Mouse (Mus musculus) stomach, postnatal 0 days (tissue): ENCODE measurements around the gene Dmd. TPM values are rescaled to one million over a fixed set of nuclear protein-coding genes. Genes with fewer than 3 reads are reported as not detected.

Source experiments
- ATAC-seq: fragments of 200-750 bp; cut with Nextera tagmentation; 2 replicates; pipeline ENCODE4 v1.8.0; 2017; ENCODE audit not compliant: low FRiP score, low TSS enrichment
- DNase-seq: peaks from one replicate; pipeline ENCODE4 v3.0.0-alpha.2; 2016; ENCODE audit warnings: low spot score
- H3K27ac ChIP-seq: fragments of 300-500 bp; sonication (generic); replicated peaks from 2 replicates; pipeline ENCODE4 v1.5.1; 2014; ENCODE audit warnings: mild to moderate bottlenecking, control low read depth
- H3K27me3 ChIP-seq: fragments of 300-500 bp; sonication (generic); 2 replicates; pipeline ENCODE4 v1.6.1; 2014; ENCODE audit warnings: low read length; ENCODE audit not compliant: control insufficient read depth, insufficient read depth
- H3K36me3 ChIP-seq: fragments of 300-500 bp; sonication (generic); 2 replicates; pipeline ENCODE4 v1.6.1; 2014; ENCODE audit warnings: low read length, mixed read lengths; ENCODE audit not compliant: control insufficient read depth, insufficient read depth
- H3K4me1 ChIP-seq: fragments of 300-500 bp; sonication (generic); replicated peaks from 2 replicates; pipeline ENCODE4 v1.6.1; 2014; ENCODE audit warnings: antibody characterized with exemption; ENCODE audit not compliant: control insufficient read depth, insufficient read depth
- H3K4me2 ChIP-seq: fragments of 300-500 bp; sonication (generic); replicated peaks from 2 replicates; pipeline ENCODE4 v1.6.1; 2014; ENCODE audit warnings: low read depth, mild to moderate bottlenecking, control low read depth, moderate library complexity
- H3K4me3 ChIP-seq: fragments of 300-500 bp; sonication (generic); 2 replicates; pipeline ENCODE4 v1.5.1; 2014; ENCODE audit warnings: low read depth, low read length, control low read depth
- H3K9ac ChIP-seq: fragments of 300-500 bp; sonication (generic); 2 replicates; pipeline ENCODE4 v1.6.1; 2014; ENCODE audit warnings: mild to moderate bottlenecking, low read length, control low read depth, mixed read lengths
- H3K9me3 ChIP-seq: fragments of 300-500 bp; sonication (generic); 2 replicates; pipeline ENCODE4 v1.6.1; 2016; ENCODE audit warnings: low read length; ENCODE audit not compliant: control insufficient read depth
- CTCF ChIP-seq: IDR thresholded peaks from 2 replicates; pipeline ENCODE4 v1.5.1; 2016; ENCODE audit warnings: antibody characterized with exemption, low read depth, mild to moderate bottlenecking, moderate library complexity
- EP300 ChIP-seq: optimal IDR thresholded peaks from 2 replicates; pipeline ENCODE3; 2016; ENCODE audit warnings: antibody characterized with exemption
- WGBS: fragments of 180-500 bp; shearing (Covaris S2); extraction: QIAGEN DNeasy Blood & Tissue Kit; methylation state at CpG from one replicate; pipeline ENCODE4 v1.1.7; 2014; 5-methylcytosine and 5-hydroxymethylcytosine counted together
- polyA plus RNA-seq: library from polyadenylated mRNA; unstranded; fragments of >200 nt; fragmentation: Nextera tagmentation; extraction: Ambion mirVana; gene quantifications from 2 replicates; pipeline ENCODE4 v1.2.1, GENCODE M21; 2015

Dmd gene
- polyA plus RNA-seq, 1 experiment from 2014 or later, result 15.5 TPM

DNA sequence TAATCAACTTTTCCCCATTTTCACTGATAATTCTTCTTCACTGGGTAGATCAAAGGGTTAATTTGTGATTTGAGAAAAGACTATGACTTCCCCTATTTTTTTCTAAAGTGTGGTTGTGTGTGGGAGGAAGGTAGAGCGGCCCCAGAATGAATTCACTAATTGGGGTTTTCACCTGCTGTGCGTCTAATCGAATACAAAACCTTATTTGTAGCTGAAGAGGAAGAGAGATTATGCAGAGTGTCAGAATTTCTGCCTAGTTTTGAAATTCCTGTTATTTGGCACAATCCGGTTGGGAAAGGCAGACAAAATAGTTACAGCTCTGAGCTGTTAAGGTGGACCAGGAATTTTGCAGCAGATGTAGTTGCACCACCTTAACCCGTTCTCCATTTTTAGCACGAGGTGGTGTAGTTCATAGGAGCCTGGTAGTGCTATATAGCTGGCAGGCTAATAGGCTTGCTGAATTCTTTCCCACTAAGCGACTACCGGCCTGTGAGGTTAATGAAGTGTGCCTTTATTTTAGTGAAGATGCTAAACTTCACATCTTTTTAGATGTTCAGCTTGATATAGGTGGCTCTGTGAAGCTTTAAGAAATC lies 2092.9 kb downstream of the Dmd start:
- ATAC-seq, result no peak
- no peaks in the 10 kb centered on the region for H3K36me3 ChIP-seq
- no peak overlapping the region for H3K4me2 ChIP-seq
- no peak for TF ChIP-seq CTCF
- no peak for TF ChIP-seq EP300
- no peaks in the 10 kb centered on the region for H3K9me3 ChIP-seq
- no peaks in the 10 kb centered on the region for H3K4me1 ChIP-seq
- no peak overlapping the region for H3K4me3 ChIP-seq
- DNase-seq, result no peak
- WGBS, result 63% methylated on average over 8 of the region's 8 CpGs
- no peaks in the 10 kb centered on the region for H3K27me3 ChIP-seq
- no peak overlapping the region for H3K9ac ChIP-seq
- H3K27ac ChIP-seq, result no peak overlapping the region

GRCm38 (mm10) chrX:85046631-85047030 lies 2098.0 kb downstream of the Dmd start:
- Histone ChIP-seq H3K36me3 (no peaks in the 10 kb centered on the region), H3K27me3 (no peaks in the 10 kb centered on the region), H3K9me3 (no peaks in the 10 kb centered on the region), H3K4me1 (no peaks in the 10 kb centered on the region), H3K4me2 (no peak overlapping the region), H3K27ac (no peak overlapping the region), H3K9ac (no peak overlapping the region), H3K4me3 (no peak overlapping the region)
- TF ChIP-seq EP300, result no peak
- no peak for TF ChIP-seq CTCF
- ATAC-seq (no peak), DNase-seq (no peak)
- WGBS, result 85% methylated on average over 9 of the region's 9 CpGs

- H3K27me3 ChIP-seq, result no peaks in the 10 kb centered on the region
- DNase-seq (peak; percentile 80), ATAC-seq (peak; percentile 96)
- H3K9ac ChIP-seq, result peak overlapping the region; percentile 72
- no peaks in the 10 kb centered on the region for H3K4me1 ChIP-seq
- TF ChIP-seq CTCF, result no peak
- no peak for TF ChIP-seq EP300
- H3K4me3 ChIP-seq, result peak overlapping the region; percentile 53
- H3K27ac ChIP-seq, result peak overlapping the region; percentile 56
- peak overlapping the region; percentile 55 for H3K4me2 ChIP-seq
- 11% methylated on average over 38 of the region's 47 CpGs for WGBS
- no peaks in the 10 kb centered on the region for H3K36me3 ChIP-seq
- H3K9me3 ChIP-seq, result no peaks in the 10 kb centered on the region
These were observed 2099.8 kb downstream of the Dmd start for GRCm38 (mm10) chrX:85048141-85049110.

GRCm38 (mm10) chrX:85049593-85049992 lies 2100.9 kb downstream of the Dmd start:
- H3K9me3 ChIP-seq, result no peaks in the 10 kb centered on the region
- H3K27me3 ChIP-seq, result no peaks in the 10 kb centered on the region
- no peak overlapping the region for H3K27ac ChIP-seq
- peak overlapping the region; percentile 53 for H3K4me3 ChIP-seq
- ATAC-seq (no peak), DNase-seq (no peak)
- H3K4me1 ChIP-seq, result no peaks in the 10 kb centered on the region
- WGBS, result 46% methylated on average over 3 of the region's 3 CpGs
- no peak overlapping the region for H3K9ac ChIP-seq
- TF ChIP-seq CTCF (no peak), EP300 (no peak)
- no peaks in the 10 kb centered on the region for H3K36me3 ChIP-seq
- H3K4me2 ChIP-seq, result peak overlapping the region; percentile 55; the same call in 1 of the 2 replicates

- H3K27me3 ChIP-seq, result no peaks in the 10 kb centered on the region
- no peaks in the 10 kb centered on the region for H3K36me3 ChIP-seq
- no peak overlapping the region for H3K9ac ChIP-seq
- no peak overlapping the region for H3K27ac ChIP-seq
- no peak for DNase-seq
- no peak for ATAC-seq
- H3K4me2 ChIP-seq, result no peak overlapping the region
- 57% methylated on average over 4 of the region's 4 CpGs for WGBS
- TF ChIP-seq CTCF (no peak), EP300 (no peak)
- H3K9me3 ChIP-seq, result no peaks in the 10 kb centered on the region
- H3K4me1 ChIP-seq, result no peaks in the 10 kb centered on the region
- no peak overlapping the region for H3K4me3 ChIP-seq
These were observed 2124.9 kb downstream of the Dmd start for GRCm38 (mm10) chrX:85073602-85074001.

DNA sequence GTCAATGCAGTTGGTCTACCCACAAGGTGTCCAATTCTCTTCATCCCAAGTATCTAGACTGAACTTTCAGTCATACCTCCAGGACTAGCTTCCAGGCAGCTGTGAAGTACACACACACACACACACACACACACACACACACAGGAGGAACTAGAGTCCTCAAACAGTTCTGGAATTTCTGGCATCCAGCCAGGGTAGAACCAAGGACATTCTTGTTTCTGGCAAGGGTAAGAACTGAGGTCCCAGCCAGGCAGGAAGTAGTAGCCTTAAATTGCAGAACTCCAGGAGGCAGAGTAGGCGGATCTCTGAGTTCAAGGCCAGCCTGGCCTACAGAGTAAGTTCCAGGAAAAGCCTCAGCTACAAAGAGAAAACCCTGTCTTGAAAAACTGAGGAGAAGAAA lies 2128.2 kb downstream of the Dmd start:
- WGBS, result 73% methylated on average over 1 of the region's 1 CpGs
- Histone ChIP-seq H3K4me1 (no peaks in the 10 kb centered on the region), H3K27me3 (no peaks in the 10 kb centered on the region), H3K36me3 (no peaks in the 10 kb centered on the region), H3K9ac (no peak overlapping the region), H3K4me3 (no peak overlapping the region), H3K9me3 (no peaks in the 10 kb centered on the region), H3K4me2 (no peak overlapping the region), H3K27ac (no peak overlapping the region)
- ATAC-seq (no peak), DNase-seq (peak; percentile 15)
- no peak for TF ChIP-seq EP300
- TF ChIP-seq CTCF, result no peak
